Mouse (Mus musculus) B cell, adult 2 months (primary cell): ENCODE data around the gene Farp2.
"Not testable (repeated sequence)": the region's sequence is repeated elsewhere in the genome, so short reads cannot be mapped to it uniquely, and the experiment has no call there.

ENCODE experiments used
- DNase-seq, 2 experiments: peaks; one replicate each; pipeline ENCODE4 v3.0.0; 2022

Farp2 gene

GRCm38 (mm10) chr1:93511585-93512350, at the start of gene Farp2:
Farp2 (plus strand) TSS chr1:93512079.
- DNase-seq, result peak; percentile 91 to 92

GRCm38 (mm10) chr1:93465066-93465465, 46.8 kb upstream of the Farp2 start:
- no peak for DNase-seq

- DNase-seq, result no peak
Observed at GRCm38 (mm10) chr1:93465746-93466145, 46.1 kb upstream of the Farp2 start.

- DNase-seq, result no peak
Observed at GRCm38 (mm10) chr1:93468626-93469025, 43.3 kb upstream of the Farp2 start.

GRCm38 (mm10) chr1:93475694-93476093, 36.2 kb upstream of the Farp2 start:
- no peak for DNase-seq

GRCm38 (mm10) chr1:93477758-93478585, 33.9 kb upstream of the Farp2 start:
- peak; percentile 97 to 98 for DNase-seq

- peak; percentile 99 for DNase-seq
Observed at GRCm38 (mm10) chr1:93478586-93479475, 33.0 kb upstream of the Farp2 start, which contains the start of gene Hdlbp. Hdlbp (minus strand) TSS chr1:93478815.

- no peak for DNase-seq
Observed at GRCm38 (mm10) chr1:93479476-93480083, 32.3 kb upstream of the Farp2 start.

- DNase-seq, result not testable (repeated sequence)
Observed at GRCm38 (mm10) chr1:93486302-93486701, 25.6 kb upstream of the Farp2 start.

- no peak for DNase-seq
Observed at GRCm38 (mm10) chr1:93495312-93495711, 16.6 kb upstream of the Farp2 start.

GRCm38 (mm10) chr1:93506944-93507676, 4.8 kb upstream of the Farp2 start:
- peak; percentile 26 to 36 for DNase-seq

- DNase-seq, result not testable (repeated sequence)
Observed at GRCm38 (mm10) chr1:93508576-93508975, 3.3 kb upstream of the Farp2 start.

GRCm38 (mm10) chr1:93512351-93512690, 442 bp downstream of the Farp2 start:
- no peak for DNase-seq

- DNase-seq, result no peak
Observed at GRCm38 (mm10) chr1:93513221-93513620, 1.3 kb downstream of the Farp2 start.

GRCm38 (mm10) chr1:93521491-93521890, 9.6 kb downstream of the Farp2 start:
- no peak for DNase-seq

- DNase-seq, result no peak
Observed at GRCm38 (mm10) chr1:93522325-93522724, 10.4 kb downstream of the Farp2 start.

- DNase-seq, result no peak
Observed at GRCm38 (mm10) chr1:93529801-93530200, 17.9 kb downstream of the Farp2 start.

GRCm38 (mm10) chr1:93537227-93537626, 25.3 kb downstream of the Farp2 start:
- DNase-seq, result no peak

GRCm38 (mm10) chr1:93543196-93543595, 31.3 kb downstream of the Farp2 start:
- no peak for DNase-seq

GRCm38 (mm10) chr1:93547286-93547685, 35.4 kb downstream of the Farp2 start:
- no peak for DNase-seq

GRCm38 (mm10) chr1:93551427-93551826, 39.5 kb downstream of the Farp2 start:
- no peak for DNase-seq

- no peak for DNase-seq
Observed at GRCm38 (mm10) chr1:93563224-93563623, 51.3 kb downstream of the Farp2 start.
